Mouse (Mus musculus) embryonic facial prominence, embryonic 14.5 days (tissue): ENCODE measurements around the gene Mboat2. TPM values are rescaled to one million over a fixed set of nuclear protein-coding genes. Genes with fewer than 3 reads are reported as not detected.

Experiments
- ATAC-seq: fragments of 200-750 bp; cut with Nextera tagmentation; 2 replicates; pipeline ENCODE4 v1.8.0; 2017; ENCODE audit warnings: low read depth, moderate number of reproducible peaks, moderate TSS enrichment
- DNase-seq: peaks from one replicate; pipeline ENCODE4 v3.0.0-alpha.2; 2015; ENCODE audit warnings: low spot score
- H3K27ac ChIP-seq: fragments of 300-500 bp; sonication (generic); replicated peaks from 2 replicates; pipeline ENCODE4 v1.5.1; 2014; ENCODE audit warnings: low read depth, mild to moderate bottlenecking, low read length, moderate library complexity
- H3K27me3 ChIP-seq: fragments of 300-500 bp; sonication (generic); replicated peaks from 2 replicates; pipeline ENCODE4 v1.6.1; 2014; ENCODE audit warnings: low read length; ENCODE audit not compliant: control insufficient read depth, insufficient read depth
- H3K36me3 ChIP-seq: fragments of 300-500 bp; sonication (generic); 2 replicates; pipeline ENCODE4 v1.6.1; 2014; ENCODE audit warnings: low read length, mixed read lengths; ENCODE audit not compliant: control insufficient read depth, insufficient read depth
- H3K4me1 ChIP-seq: fragments of 300-500 bp; sonication (generic); 2 replicates; pipeline ENCODE4 v1.6.1; 2014; ENCODE audit warnings: antibody characterized with exemption, low read length; ENCODE audit not compliant: control insufficient read depth, insufficient read depth
- H3K4me2 ChIP-seq: fragments of 300-500 bp; sonication (generic); 2 replicates; pipeline ENCODE4 v1.6.1; 2014; ENCODE audit warnings: low read depth, mild to moderate bottlenecking, low read length, moderate library complexity, mixed read lengths
- H3K4me3 ChIP-seq: fragments of 300-500 bp; sonication (generic); 2 replicates; pipeline ENCODE4 v1.5.1; 2014; ENCODE audit warnings: low read depth, mild to moderate bottlenecking, low read length
- H3K9ac ChIP-seq: fragments of 300-500 bp; sonication (generic); 2 replicates; pipeline ENCODE4 v1.6.1; 2014; ENCODE audit warnings: low read depth, mild to moderate bottlenecking, low read length, moderate library complexity, mixed read lengths
- H3K9me3 ChIP-seq: fragments of 300-500 bp; sonication (generic); 2 replicates; pipeline ENCODE4 v1.6.1; 2016; ENCODE audit warnings: low read length; ENCODE audit not compliant: control insufficient read depth
- WGBS: fragments of 180-500 bp; shearing (Covaris S2); extraction: QIAGEN DNeasy Blood & Tissue Kit; methylation state at CpG from one replicate; pipeline ENCODE4 v1.1.7; 2014; 5-methylcytosine and 5-hydroxymethylcytosine counted together
- polyA plus RNA-seq: library from polyadenylated mRNA; unstranded; fragments of >200 nt; fragmentation: Nextera tagmentation; extraction: Ambion mirVana; gene quantifications from 2 replicates; pipeline ENCODE4 v1.2.1, GENCODE M21; 2014

Mboat2 gene
- 50.5 and 55.5 TPM in 2 replicates for polyA plus RNA-seq

DNA sequence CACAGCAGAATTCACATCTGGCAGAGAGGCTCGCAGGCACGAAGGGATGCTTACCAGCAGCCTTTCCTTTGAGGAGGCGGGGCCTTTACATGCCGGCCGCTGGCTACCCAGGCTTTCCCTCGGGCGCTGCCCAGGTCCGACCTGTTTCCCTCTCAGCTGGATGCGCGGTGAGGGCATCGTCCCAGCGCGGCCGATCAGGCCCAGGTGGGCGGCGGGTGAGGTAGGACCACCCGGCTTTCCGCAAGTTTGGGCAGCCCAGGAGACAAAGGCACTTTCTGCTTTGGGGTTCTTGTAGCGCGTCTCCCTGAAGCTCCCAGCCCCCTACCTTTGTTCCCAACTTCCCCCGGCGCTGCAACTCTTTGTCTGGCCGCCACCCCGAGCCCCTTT is at the start of gene Mboat2:
TSS of gene Mboat2 (plus strand) at position 114 of the 387 bp plus-strand sequence.
- Histone ChIP-seq H3K9me3 (no peaks in the 10 kb centered on the region), H3K4me3 (peak within 1 kb of the TSS; percentile 93), H3K27ac (peak within 1 kb of the TSS; percentile 90), H3K27me3 (no peaks in the 10 kb centered on the region), H3K9ac (peak within 1 kb of the TSS; percentile 96), H3K4me1 (peaks cover 28% of the 10 kb centered on the region), H3K4me2 (peak within 1 kb of the TSS; percentile 67), H3K36me3 (no peaks in the 10 kb centered on the region)
- DNase-seq (peak; percentile 73), ATAC-seq (peak; percentile 50)
- WGBS = under 1% methylated on average over 15 of the region's 24 CpGs

DNA sequence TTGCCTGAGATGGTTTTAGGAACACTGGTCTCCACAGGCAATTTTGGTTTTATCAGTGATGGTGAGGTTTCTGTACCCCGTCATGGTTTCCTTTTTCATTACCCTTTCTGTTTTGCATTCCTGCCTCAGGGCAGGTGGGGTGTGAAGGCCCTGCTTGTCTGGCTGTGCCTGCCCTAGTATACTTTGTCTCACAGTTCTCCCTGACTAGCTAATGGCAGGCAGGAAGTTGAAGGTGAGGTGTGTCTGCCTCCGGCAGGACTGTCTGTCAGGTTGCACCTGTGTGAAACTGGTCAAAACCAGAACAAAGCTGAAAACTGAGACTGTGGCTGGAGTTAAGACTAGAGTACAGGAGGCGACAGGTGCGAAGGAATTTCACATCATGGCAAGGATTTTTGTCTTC is 46.9 kb upstream of the Mboat2 start:
- Histone ChIP-seq H3K27ac (no peak overlapping the region), H3K4me1 (no peaks in the 10 kb centered on the region), H3K27me3 (no peaks in the 10 kb centered on the region), H3K9ac (no peak overlapping the region), H3K9me3 (no peaks in the 10 kb centered on the region), H3K4me2 (no peak overlapping the region), H3K4me3 (no peak overlapping the region), H3K36me3 (no peaks in the 10 kb centered on the region)
- WGBS = 58% methylated on average over 4 of the region's 4 CpGs
- DNase-seq = peak; percentile 63
- ATAC-seq = peak; percentile 65; the same call in 1 of the 2 replicates

DNA sequence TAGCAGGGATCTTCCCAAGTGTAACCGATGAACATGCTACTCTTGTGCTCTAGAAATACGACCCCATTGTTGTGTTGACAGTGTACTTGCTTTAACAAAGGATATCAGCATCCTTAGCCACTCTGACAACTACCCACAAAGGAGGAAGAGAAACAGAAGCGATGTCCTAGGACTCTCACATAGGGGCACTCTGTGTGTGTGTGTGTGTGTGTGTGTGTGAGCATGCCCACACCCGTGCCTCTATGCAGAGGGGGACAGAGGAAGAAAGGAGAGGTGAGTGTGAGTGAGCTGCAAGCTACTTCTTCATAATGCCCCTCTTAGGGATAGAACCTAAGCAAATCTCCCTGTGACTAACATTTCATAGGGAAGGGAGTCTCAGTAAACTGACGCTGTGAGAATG is 44.8 kb upstream of the Mboat2 start:
- WGBS = 66% methylated on average over 5 of the region's 5 CpGs
- no peaks in the 10 kb centered on the region for H3K4me1 ChIP-seq
- DNase-seq = no peak
- H3K9me3 ChIP-seq = no peaks in the 10 kb centered on the region
- no peaks in the 10 kb centered on the region for H3K27me3 ChIP-seq
- H3K4me3 ChIP-seq = no peak overlapping the region
- no peak overlapping the region for H3K27ac ChIP-seq
- ATAC-seq = no peak
- no peak overlapping the region for H3K9ac ChIP-seq
- no peak overlapping the region for H3K4me2 ChIP-seq
- no peaks in the 10 kb centered on the region for H3K36me3 ChIP-seq

DNA sequence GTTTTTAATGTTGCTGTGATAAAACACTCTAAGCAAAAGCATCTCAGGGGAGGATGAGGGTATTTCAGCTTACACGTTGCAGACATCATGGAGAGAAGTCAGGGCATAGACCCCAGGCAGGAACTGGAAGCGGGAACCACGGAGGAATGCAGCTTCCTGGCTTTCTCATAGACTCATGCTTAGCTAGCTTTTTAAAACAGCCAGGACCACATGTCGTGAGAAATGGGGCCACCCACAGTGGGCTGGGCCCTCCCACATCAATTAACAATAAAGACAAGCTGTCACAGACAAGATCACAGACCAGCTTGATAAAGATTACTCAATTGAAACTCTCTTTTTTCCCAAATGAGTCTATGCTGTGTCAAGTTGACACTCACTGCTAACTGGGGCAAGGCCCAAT is 44.4 kb upstream of the Mboat2 start:
- Histone ChIP-seq H3K9me3 (no peaks in the 10 kb centered on the region), H3K27ac (no peak overlapping the region), H3K4me3 (no peak overlapping the region), H3K4me2 (no peak overlapping the region), H3K9ac (no peak overlapping the region), H3K4me1 (no peaks in the 10 kb centered on the region), H3K36me3 (no peaks in the 10 kb centered on the region), H3K27me3 (no peaks in the 10 kb centered on the region)
- no peak for DNase-seq
- 24% methylated on average over 4 of the region's 4 CpGs for WGBS
- no peak for ATAC-seq

DNA sequence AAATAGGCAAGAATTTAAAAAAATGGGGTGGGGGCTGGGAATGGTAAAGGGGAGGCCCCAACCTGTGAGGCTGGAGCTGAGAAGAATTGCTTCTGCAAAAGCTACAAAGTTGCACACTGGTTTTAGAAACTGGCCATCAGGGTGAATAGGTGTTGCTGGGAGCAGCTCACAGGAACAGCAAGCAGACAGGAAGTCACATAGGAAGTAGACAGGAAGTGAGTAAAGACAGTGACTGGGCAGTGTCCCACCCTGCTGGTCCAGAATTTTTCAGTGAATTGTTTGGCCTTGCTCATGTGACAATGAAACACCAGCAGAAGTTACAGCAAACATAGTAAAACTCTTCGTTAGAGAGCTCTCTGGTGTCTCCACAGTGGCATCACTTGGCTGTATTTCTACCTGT is 41.0 kb upstream of the Mboat2 start:
- ATAC-seq (no peak), DNase-seq (no peak)
- no peak overlapping the region for H3K4me3 ChIP-seq
- no peaks in the 10 kb centered on the region for H3K27me3 ChIP-seq
- H3K4me2 ChIP-seq = no peak overlapping the region
- no peak overlapping the region for H3K27ac ChIP-seq
- no peak overlapping the region for H3K9ac ChIP-seq
- no peaks in the 10 kb centered on the region for H3K4me1 ChIP-seq
- WGBS = 89% methylated on average over 1 of the region's 1 CpGs
- H3K36me3 ChIP-seq = no peaks in the 10 kb centered on the region
- H3K9me3 ChIP-seq = no peaks in the 10 kb centered on the region

DNA sequence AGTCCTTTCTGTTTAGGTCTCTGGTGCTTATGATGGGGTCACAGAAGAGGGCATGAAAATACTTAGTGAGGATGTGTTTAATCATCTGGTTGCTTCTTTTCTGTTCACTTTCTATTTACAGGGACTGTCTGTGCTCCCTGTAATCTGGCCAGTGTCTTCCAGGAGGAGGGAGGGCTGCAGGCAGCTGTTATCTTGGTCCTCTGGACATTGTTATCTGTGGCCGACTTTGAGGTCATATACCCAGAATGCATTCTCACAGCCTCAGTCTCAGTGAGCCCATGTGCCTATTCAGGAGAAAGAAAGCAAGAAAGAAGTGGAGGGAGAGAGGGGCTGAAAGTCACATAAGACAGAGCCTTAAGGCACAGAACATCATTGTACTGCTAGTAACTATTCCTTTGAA is 19.4 kb upstream of the Mboat2 start:
- ATAC-seq (no peak), DNase-seq (no peak)
- no peak overlapping the region for H3K4me2 ChIP-seq
- H3K4me1 ChIP-seq = no peaks in the 10 kb centered on the region
- H3K36me3 ChIP-seq = no peaks in the 10 kb centered on the region
- no peaks in the 10 kb centered on the region for H3K27me3 ChIP-seq
- H3K9me3 ChIP-seq = no peaks in the 10 kb centered on the region
- H3K4me3 ChIP-seq = no peak overlapping the region
- no peak overlapping the region for H3K27ac ChIP-seq
- 65% methylated on average over 1 of the region's 1 CpGs for WGBS
- H3K9ac ChIP-seq = no peak overlapping the region

DNA sequence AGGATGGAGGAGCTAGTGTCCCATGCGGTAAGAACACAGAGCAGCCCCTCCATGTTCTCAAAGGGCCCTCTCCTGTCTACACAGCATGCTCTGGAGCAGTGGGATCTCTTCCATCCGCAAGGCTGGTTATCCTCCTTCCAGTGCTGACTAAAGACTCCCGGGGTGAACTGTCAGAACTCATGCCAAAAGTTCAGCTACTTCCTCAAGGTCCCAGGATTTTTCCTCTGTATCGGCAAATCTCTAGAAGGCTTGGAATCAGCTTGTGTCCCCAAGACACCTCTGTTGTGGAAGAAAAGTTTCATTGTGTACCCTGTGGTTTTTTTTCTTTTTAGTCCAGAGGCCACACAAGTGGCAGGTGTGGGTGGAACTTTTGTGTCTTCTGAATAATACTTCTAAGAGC is 18.8 kb upstream of the Mboat2 start:
- Histone ChIP-seq H3K4me2 (no peak overlapping the region), H3K4me1 (no peaks in the 10 kb centered on the region), H3K9me3 (no peaks in the 10 kb centered on the region), H3K27ac (no peak overlapping the region), H3K4me3 (no peak overlapping the region), H3K36me3 (no peaks in the 10 kb centered on the region), H3K27me3 (no peaks in the 10 kb centered on the region), H3K9ac (no peak overlapping the region)
- ATAC-seq (no peak), DNase-seq (no peak)
- 79% methylated on average over 4 of the region's 4 CpGs for WGBS

DNA sequence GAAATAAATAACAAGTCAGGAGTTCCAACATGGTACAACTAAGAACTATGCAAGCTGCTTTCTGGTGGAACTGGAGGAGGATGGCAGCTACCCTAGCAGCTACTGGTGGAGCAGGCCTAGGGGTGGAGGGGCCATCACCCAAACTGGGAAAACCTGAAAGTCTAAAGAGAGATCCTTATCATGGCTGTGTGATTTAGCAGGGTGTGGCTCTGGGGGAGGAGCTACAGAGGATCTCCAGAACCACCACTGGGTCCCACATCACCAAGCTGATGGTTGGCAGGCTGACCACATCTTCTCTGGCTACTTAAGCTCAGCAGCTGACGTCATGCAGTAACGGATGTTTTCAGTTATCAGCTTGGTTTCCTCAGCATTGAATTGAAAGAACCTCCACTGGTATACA is 7.8 kb upstream of the Mboat2 start:
- Histone ChIP-seq H3K9ac (no peak overlapping the region), H3K27me3 (no peaks in the 10 kb centered on the region), H3K36me3 (no peaks in the 10 kb centered on the region), H3K4me2 (no peak overlapping the region), H3K4me3 (no peak overlapping the region), H3K4me1 (no peaks in the 10 kb centered on the region), H3K9me3 (no peaks in the 10 kb centered on the region), H3K27ac (no peak overlapping the region)
- no peak for ATAC-seq
- no peak for DNase-seq
- 59% methylated on average over 2 of the region's 2 CpGs for WGBS

DNA sequence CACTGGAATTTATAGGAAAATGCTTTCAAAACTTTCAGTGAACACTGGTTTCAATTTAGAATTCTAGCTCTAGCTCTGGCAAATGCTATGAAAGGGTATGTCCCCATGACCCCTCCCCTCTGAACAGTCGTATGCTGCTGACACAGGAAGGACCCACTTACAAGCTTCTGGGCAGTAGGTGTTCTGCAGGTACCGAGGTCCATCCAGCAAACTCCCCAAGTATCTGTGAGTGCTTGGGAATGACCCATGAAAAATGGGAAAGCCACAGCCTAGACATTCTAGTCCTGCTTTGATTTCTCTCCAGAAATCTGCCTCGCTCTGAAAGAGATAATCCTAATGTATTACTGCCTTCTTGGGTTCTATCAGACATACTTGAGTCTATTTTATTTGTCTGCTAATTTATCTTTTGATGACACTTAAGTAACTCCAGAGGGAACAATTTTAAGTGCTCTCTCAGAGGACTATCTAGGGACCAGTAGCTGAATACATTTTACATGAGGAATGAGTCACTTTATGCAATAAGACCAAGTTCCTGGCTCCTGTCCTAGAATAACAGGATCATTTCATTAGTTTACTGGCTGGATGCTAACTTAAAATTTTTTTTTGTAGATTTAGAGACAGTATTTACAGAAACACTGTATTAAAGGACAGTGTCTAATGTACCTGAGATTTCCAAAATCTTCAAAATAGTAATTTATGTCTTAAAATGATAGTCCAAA is 6.9 kb upstream of the Mboat2 start:
- ATAC-seq (no peak), DNase-seq (peak; percentile 47)
- Histone ChIP-seq H3K27ac (no peak overlapping the region), H3K4me3 (no peak overlapping the region), H3K9me3 (no peaks in the 10 kb centered on the region), H3K36me3 (no peaks in the 10 kb centered on the region), H3K9ac (no peak overlapping the region), H3K4me2 (no peak overlapping the region), H3K27me3 (no peaks in the 10 kb centered on the region), H3K4me1 (no peaks in the 10 kb centered on the region)
- WGBS = 75% methylated on average over 3 of the region's 3 CpGs
